Mouse (Mus musculus): ENCODE data around the gene Slc7a11.

GRCm38 (mm10) chr3:50363659-50364058 is 79.8 kb downstream of the Slc7a11 start:
- no peak for TF ChIP-seq CTCF (IDR thresholded peaks at IDR 0.05; ENCODE audit: low read depth)
- TF ChIP-seq EP300 (IDR thresholded peaks at IDR 0.05; ENCODE audit: low read depth): no peak

All from heart, postnatal 0 days (tissue).